Mouse (Mus musculus): ENCODE results near the gene Fbxo28. TPM values are rescaled to one million over a fixed set of nuclear protein-coding genes. Genes with fewer than 3 reads are reported as not detected.
"Not testable (repeated sequence)": the region's sequence is repeated elsewhere in the genome, so short reads cannot be mapped to it uniquely, and the experiment has no call there.

Fbxo28 gene
- polyA plus RNA-seq, 1 experiment from 2014 or later: 22.3 TPM

GRCm38 (mm10) chr1:182302176-182302870 is 39.1 kb downstream of the Fbxo28 start:
- no peak overlapping the region for H3K9ac ChIP-seq

GRCm38 (mm10) chr1:182297821-182298220 is 43.6 kb downstream of the Fbxo28 start:
- 92% methylated on average over 5 of the region's 5 CpGs for WGBS
- H3K4me2 ChIP-seq: no peak overlapping the region
- no peaks in the 10 kb centered on the region for H3K27me3 ChIP-seq
- H3K9me3 ChIP-seq: no peaks in the 10 kb centered on the region
- no peak overlapping the region for H3K4me3 ChIP-seq
- no peak overlapping the region for H3K9ac ChIP-seq
- H3K4me1 ChIP-seq: no peaks in the 10 kb centered on the region
- ATAC-seq (ENCODE audit: borderline replicate concordance, extremely low read depth, low FRiP score, low TSS enrichment): no peak
- H3K36me3 ChIP-seq: no peaks in the 10 kb centered on the region
- H3K27ac ChIP-seq: no peak overlapping the region

More at GRCm38 (mm10) chr1:182302176-182302870, 39.1 kb downstream of the Fbxo28 start:
- Histone ChIP-seq H3K27me3 (no peaks in the 10 kb centered on the region), H3K36me3 (no peaks in the 10 kb centered on the region), H3K27ac (no peak overlapping the region), H3K4me3 (no peak overlapping the region), H3K4me2 (no peak overlapping the region), H3K9me3 (no peaks in the 10 kb centered on the region), H3K4me1 (no peaks in the 10 kb centered on the region)
- no peak for ATAC-seq (ENCODE audit: borderline replicate concordance, extremely low read depth, low FRiP score, low TSS enrichment)
- WGBS: 77% methylated on average over 6 of the region's 6 CpGs

DNA sequence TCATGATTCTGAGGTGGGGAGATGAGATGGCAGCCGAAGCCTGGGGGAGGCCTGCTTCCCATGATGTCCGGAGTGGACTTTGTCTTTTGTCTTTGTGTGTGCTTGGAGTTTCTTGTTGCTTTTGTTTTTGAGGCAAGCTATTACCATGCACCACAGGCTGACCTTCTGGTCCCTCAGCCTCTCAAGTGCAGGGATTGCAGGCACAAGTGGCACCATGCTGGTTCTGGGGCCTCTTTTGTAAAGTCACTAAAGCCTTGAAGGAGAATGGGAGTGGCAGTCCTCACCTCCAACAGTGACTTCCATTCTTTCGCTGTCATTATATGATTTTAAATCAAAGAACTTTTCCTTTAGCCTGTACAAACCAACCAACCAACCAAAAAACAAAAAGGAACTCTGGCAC is 44.2 kb downstream of the Fbxo28 start:
- H3K9ac ChIP-seq: no peak overlapping the region
- no peaks in the 10 kb centered on the region for H3K36me3 ChIP-seq
- no peak overlapping the region for H3K27ac ChIP-seq
- ATAC-seq (ENCODE audit: borderline replicate concordance, extremely low read depth, low FRiP score, low TSS enrichment): no peak
- H3K4me1 ChIP-seq: peaks cover 2% of the 10 kb centered on the region; the same call in 1 of the 2 replicates
- no peaks in the 10 kb centered on the region for H3K27me3 ChIP-seq
- H3K4me2 ChIP-seq: no peak overlapping the region
- WGBS: 82% methylated on average over 3 of the region's 3 CpGs
- H3K4me3 ChIP-seq: no peak overlapping the region
- no peaks in the 10 kb centered on the region for H3K9me3 ChIP-seq

DNA sequence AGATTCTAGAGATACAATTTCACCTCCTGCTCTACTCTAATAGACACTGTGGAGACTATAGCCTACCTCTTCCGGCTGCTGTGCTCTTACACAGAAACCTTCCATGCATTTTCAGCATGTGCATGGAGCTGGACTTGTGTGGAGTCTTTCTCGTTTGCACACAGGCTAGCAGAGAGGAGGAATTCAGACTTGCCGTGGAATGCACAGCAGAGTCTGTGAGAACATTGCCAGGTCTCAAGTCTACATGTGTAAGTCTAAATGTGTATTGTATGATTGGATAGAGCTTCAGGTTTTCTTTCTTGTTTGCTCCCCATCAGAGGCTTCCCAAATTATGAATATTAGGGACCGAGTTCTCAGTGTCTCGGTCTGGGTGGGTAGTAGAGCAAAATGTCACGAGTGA is 44.6 kb downstream of the Fbxo28 start:
- H3K4me3 ChIP-seq: no peak overlapping the region
- WGBS: 80% methylated on average over 6 of the region's 6 CpGs
- H3K27me3 ChIP-seq: no peaks in the 10 kb centered on the region
- no peaks in the 10 kb centered on the region for H3K36me3 ChIP-seq
- H3K4me1 ChIP-seq: peaks cover 4% of the 10 kb centered on the region; the same call in 1 of the 2 replicates
- no peak overlapping the region for H3K4me2 ChIP-seq
- H3K9me3 ChIP-seq: no peaks in the 10 kb centered on the region
- no peak for ATAC-seq (ENCODE audit: borderline replicate concordance, extremely low read depth, low FRiP score, low TSS enrichment)
- no peak overlapping the region for H3K9ac ChIP-seq
- no peak overlapping the region for H3K27ac ChIP-seq

- ATAC-seq (ENCODE audit: borderline replicate concordance, extremely low read depth, low FRiP score, low TSS enrichment): no peak
- Histone ChIP-seq H3K9me3 (no peaks in the 10 kb centered on the region), H3K36me3 (no peaks in the 10 kb centered on the region), H3K27ac (no peak overlapping the region), H3K4me3 (no peak overlapping the region), H3K4me2 (no peak overlapping the region), H3K9ac (no peak overlapping the region), H3K4me1 (peaks cover 4% of the 10 kb centered on the region; the same call in 1 of the 2 replicates), H3K27me3 (no peaks in the 10 kb centered on the region)
- WGBS: 75% methylated on average over 6 of the region's 6 CpGs
Observed at GRCm38 (mm10) chr1:182296141-182296540, 45.3 kb downstream of the Fbxo28 start.

DNA sequence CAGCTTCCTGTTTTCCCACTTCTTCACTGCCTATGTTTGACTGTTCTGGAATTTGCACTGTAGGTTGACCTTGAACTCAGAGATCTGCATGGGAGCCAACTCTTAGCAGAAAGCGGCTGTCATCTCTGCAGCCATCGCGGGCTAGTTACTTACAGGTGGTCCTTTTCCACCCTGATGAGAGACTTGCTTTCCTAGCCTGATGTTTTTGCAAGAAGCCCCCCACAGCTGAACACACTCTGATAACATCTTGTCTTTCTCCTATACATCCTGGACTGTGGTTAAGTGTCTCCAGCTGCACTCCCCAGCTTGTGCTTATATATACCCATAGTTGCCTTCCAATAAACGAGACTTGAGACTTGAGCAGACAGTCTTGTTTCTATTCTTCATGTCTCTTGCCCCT is 49.1 kb downstream of the Fbxo28 start:
- no peak overlapping the region for H3K4me2 ChIP-seq

GRCm38 (mm10) chr1:182290741-182291140 is 50.7 kb downstream of the Fbxo28 start:
- not testable (repeated sequence) for ATAC-seq (ENCODE audit: borderline replicate concordance, extremely low read depth, low FRiP score, low TSS enrichment); H3K27ac ChIP-seq; H3K9ac ChIP-seq; H3K27me3 ChIP-seq; H3K4me2 ChIP-seq; H3K4me3 ChIP-seq; H3K9me3 ChIP-seq; H3K36me3 ChIP-seq; H3K4me1 ChIP-seq
- 89% methylated on average over 3 of the region's 3 CpGs for WGBS

More for the DNA sequence above, 49.1 kb downstream of the Fbxo28 start:
- no peak for ATAC-seq (ENCODE audit: borderline replicate concordance, extremely low read depth, low FRiP score, low TSS enrichment)
- no peaks in the 10 kb centered on the region for H3K36me3 ChIP-seq
- H3K27me3 ChIP-seq: no peaks in the 10 kb centered on the region
- no peak overlapping the region for H3K27ac ChIP-seq
- H3K9ac ChIP-seq: no peak overlapping the region
- H3K9me3 ChIP-seq: no peaks in the 10 kb centered on the region
- peaks cover 4% of the 10 kb centered on the region; the same call in 1 of the 2 replicates for H3K4me1 ChIP-seq
- no peak overlapping the region for H3K4me3 ChIP-seq
- WGBS: 52% methylated on average over 4 of the region's 4 CpGs

GRCm38 (mm10) chr1:182289781-182290180 is 51.6 kb downstream of the Fbxo28 start:
- no peak overlapping the region for H3K4me3 ChIP-seq
- no peak overlapping the region for H3K9ac ChIP-seq
- H3K9me3 ChIP-seq: no peaks in the 10 kb centered on the region
- H3K4me2 ChIP-seq: no peak overlapping the region
- H3K4me1 ChIP-seq: peaks cover 4% of the 10 kb centered on the region; the same call in 1 of the 2 replicates
- H3K27ac ChIP-seq: no peak overlapping the region
- H3K36me3 ChIP-seq: no peaks in the 10 kb centered on the region
- no peaks in the 10 kb centered on the region for H3K27me3 ChIP-seq
- WGBS: 50% methylated on average over 2 of the region's 2 CpGs
- no peak for ATAC-seq (ENCODE audit: borderline replicate concordance, extremely low read depth, low FRiP score, low TSS enrichment)

- no peak for ATAC-seq (ENCODE audit: borderline replicate concordance, extremely low read depth, low FRiP score, low TSS enrichment)
- Histone ChIP-seq H3K27me3 (no peaks in the 10 kb centered on the region), H3K4me3 (no peak overlapping the region), H3K9ac (no peak overlapping the region), H3K9me3 (no peaks in the 10 kb centered on the region), H3K36me3 (no peaks in the 10 kb centered on the region), H3K27ac (no peak overlapping the region), H3K4me1 (peaks cover 4% of the 10 kb centered on the region; the same call in 1 of the 2 replicates), H3K4me2 (no peak overlapping the region)
- 63% methylated on average over 2 of the region's 2 CpGs for WGBS
Observed at GRCm38 (mm10) chr1:182288601-182289000, 52.8 kb downstream of the Fbxo28 start.

- H3K4me2 ChIP-seq: no peak overlapping the region
- peaks cover 10% of the 10 kb centered on the region; the same call in 1 of the 2 replicates for H3K4me1 ChIP-seq
- H3K27ac ChIP-seq: no peak overlapping the region
- H3K27me3 ChIP-seq: no peaks in the 10 kb centered on the region
- no peaks in the 10 kb centered on the region for H3K36me3 ChIP-seq
- ATAC-seq (ENCODE audit: borderline replicate concordance, extremely low read depth, low FRiP score, low TSS enrichment): no peak
- H3K9ac ChIP-seq: no peak overlapping the region
- H3K9me3 ChIP-seq: no peaks in the 10 kb centered on the region
- H3K4me3 ChIP-seq: no peak overlapping the region
- WGBS: 46% methylated on average over 7 of the region's 7 CpGs
Observed at GRCm38 (mm10) chr1:182287781-182288180, 53.6 kb downstream of the Fbxo28 start.

- WGBS: 92% methylated on average over 2 of the region's 2 CpGs
Observed at GRCm38 (mm10) chr1:182284795-182285194, 56.6 kb downstream of the Fbxo28 start.

GRCm38 (mm10) chr1:182283231-182283630 is 58.2 kb downstream of the Fbxo28 start:
- H3K9ac ChIP-seq: no peak overlapping the region

More at GRCm38 (mm10) chr1:182284795-182285194, 56.6 kb downstream of the Fbxo28 start:
- no peak overlapping the region for H3K4me3 ChIP-seq
- H3K27me3 ChIP-seq: no peaks in the 10 kb centered on the region
- no peak overlapping the region for H3K4me2 ChIP-seq
- H3K9me3 ChIP-seq: no peaks in the 10 kb centered on the region
- H3K27ac ChIP-seq: no peak overlapping the region
- H3K36me3 ChIP-seq: no peaks in the 10 kb centered on the region
- peaks cover 23% of the 10 kb centered on the region for H3K4me1 ChIP-seq
- ATAC-seq (ENCODE audit: borderline replicate concordance, extremely low read depth, low FRiP score, low TSS enrichment): no peak
- H3K9ac ChIP-seq: no peak overlapping the region

More at GRCm38 (mm10) chr1:182283231-182283630, 58.2 kb downstream of the Fbxo28 start:
- no peak for ATAC-seq (ENCODE audit: borderline replicate concordance, extremely low read depth, low FRiP score, low TSS enrichment)
- H3K27ac ChIP-seq: peak overlapping the region; percentile 81; the same call in 1 of the 2 replicates
- WGBS: 37% methylated on average over 7 of the region's 7 CpGs
- H3K36me3 ChIP-seq: peaks cover 11% of the 10 kb centered on the region
- peaks cover 23% of the 10 kb centered on the region for H3K4me1 ChIP-seq
- H3K4me2 ChIP-seq: peak overlapping the region; percentile 84
- peak overlapping the region; percentile 74 for H3K4me3 ChIP-seq
- no peaks in the 10 kb centered on the region for H3K9me3 ChIP-seq
- H3K27me3 ChIP-seq: no peaks in the 10 kb centered on the region
